Mouse (Mus musculus): ENCODE measurements around the gene Trnp1.

GRCm38 (mm10) chr4:133494867-133495266, 3.5 kb downstream of the Trnp1 start:
- no peak for TF ChIP-seq CTCF (IDR thresholded peaks at IDR 0.05; ENCODE audit: borderline replicate concordance, extremely low read depth, insufficient read depth, insufficient read length)
- no peak for TF ChIP-seq POLR2A (IDR thresholded peaks at IDR 0.05; ENCODE audit: borderline replicate concordance, extremely low read depth, insufficient read depth, insufficient read length, poor library complexity, severe bottlenecking)

Measured in brain, embryonic 14.5 days (tissue).